Mouse (Mus musculus) midbrain, embryonic 11.5 days (tissue): Measurements from ENCODE around the gene E130114P18Rik. TPM values are rescaled to one million over a fixed set of nuclear protein-coding genes. Genes with fewer than 3 reads are reported as not detected.

Experiments
- ATAC-seq: fragments of 200-750 bp; cut with Nextera tagmentation; 2 replicates; pipeline ENCODE4 v1.8.0; 2017; ENCODE audit warnings: moderate TSS enrichment, moderate library complexity; ENCODE audit not compliant: low FRiP score
- DNase-seq: peaks from one replicate; pipeline ENCODE4 v3.0.0; 2015; ENCODE audit warnings: low spot score; ENCODE audit errors: missing footprints
- H3K27ac ChIP-seq: fragments of 300-500 bp; sonication (generic); 2 replicates; pipeline ENCODE4 v1.5.1; 2014; ENCODE audit warnings: low read depth, low read length
- H3K27me3 ChIP-seq: fragments of 300-500 bp; sonication (generic); 2 replicates; pipeline ENCODE4 v1.6.1; 2014; ENCODE audit warnings: mild to moderate bottlenecking, low read length, moderate library complexity, mixed read lengths; ENCODE audit not compliant: control insufficient read depth, insufficient read depth
- H3K36me3 ChIP-seq: fragments of 300-500 bp; sonication (generic); 2 replicates; pipeline ENCODE4 v1.6.1; 2014; ENCODE audit warnings: mild to moderate bottlenecking, low read length, moderate library complexity, mixed read lengths; ENCODE audit not compliant: control insufficient read depth, insufficient read depth
- H3K4me1 ChIP-seq: fragments of 300-500 bp; sonication (generic); 2 replicates; pipeline ENCODE4 v1.6.1; 2014; ENCODE audit warnings: low read length; ENCODE audit not compliant: control insufficient read depth, insufficient read depth
- H3K4me2 ChIP-seq: fragments of 300-500 bp; sonication (generic); 2 replicates; pipeline ENCODE4 v1.6.1; 2014; ENCODE audit warnings: mild to moderate bottlenecking, moderate library complexity
- H3K4me3 ChIP-seq: fragments of 300-500 bp; sonication (generic); 2 replicates; pipeline ENCODE4 v1.5.1; 2014; ENCODE audit warnings: low read depth, low read length
- H3K9ac ChIP-seq: fragments of 300-500 bp; sonication (generic); 2 replicates; pipeline ENCODE4 v1.6.1; 2014; ENCODE audit warnings: low read length
- H3K9me3 ChIP-seq: fragments of 300-500 bp; sonication (generic); 2 replicates; pipeline ENCODE4 v1.6.1; 2016; ENCODE audit warnings: low read length; ENCODE audit not compliant: control insufficient read depth
- WGBS: fragments of 180-500 bp; shearing (Covaris S2); extraction: QIAGEN DNeasy Blood & Tissue Kit; methylation state at CpG from one replicate; pipeline ENCODE4 v1.1.7; 2014; 5-methylcytosine and 5-hydroxymethylcytosine counted together
- polyA plus RNA-seq: library from polyadenylated mRNA; unstranded; fragments of >200 nt; fragmentation: Nextera tagmentation; extraction: Ambion mirVana; gene quantifications from 2 replicates; pipeline ENCODE4 v1.2.1, GENCODE M21; 2014

The E130114P18Rik gene
- polyA plus RNA-seq, 1 experiment from 2014 or later = 7.7 TPM

DNA sequence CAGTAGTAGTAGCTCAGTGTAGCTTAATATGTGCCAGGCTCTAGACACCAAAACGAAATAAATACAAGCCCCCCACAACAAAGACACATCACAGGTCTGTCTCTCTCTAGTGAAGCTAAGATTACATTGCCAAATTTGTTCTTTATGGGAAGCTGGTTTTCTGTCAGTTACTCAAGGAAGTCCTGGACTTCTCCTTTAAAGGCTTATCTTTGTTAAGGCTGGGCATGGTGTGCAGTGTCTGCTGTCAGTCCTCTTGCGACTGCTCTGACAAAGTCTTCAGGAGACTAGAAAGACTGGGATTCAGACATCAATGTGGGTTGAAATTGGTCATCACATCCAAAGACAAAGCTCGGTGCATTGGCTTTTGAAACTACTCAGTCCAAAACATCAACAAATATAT is 31.0 kb upstream of the E130114P18Rik start:
- H3K27ac ChIP-seq = no peak overlapping the region
- ATAC-seq (no peak), DNase-seq (no peak)
- H3K9ac ChIP-seq = no peak overlapping the region
- no peaks in the 10 kb centered on the region for H3K27me3 ChIP-seq
- no peaks in the 10 kb centered on the region for H3K4me1 ChIP-seq
- no peaks in the 10 kb centered on the region for H3K9me3 ChIP-seq
- H3K36me3 ChIP-seq = no peaks in the 10 kb centered on the region
- WGBS = 90% methylated on average over 3 of the region's 3 CpGs
- H3K4me3 ChIP-seq = no peak overlapping the region
- no peak overlapping the region for H3K4me2 ChIP-seq

DNA sequence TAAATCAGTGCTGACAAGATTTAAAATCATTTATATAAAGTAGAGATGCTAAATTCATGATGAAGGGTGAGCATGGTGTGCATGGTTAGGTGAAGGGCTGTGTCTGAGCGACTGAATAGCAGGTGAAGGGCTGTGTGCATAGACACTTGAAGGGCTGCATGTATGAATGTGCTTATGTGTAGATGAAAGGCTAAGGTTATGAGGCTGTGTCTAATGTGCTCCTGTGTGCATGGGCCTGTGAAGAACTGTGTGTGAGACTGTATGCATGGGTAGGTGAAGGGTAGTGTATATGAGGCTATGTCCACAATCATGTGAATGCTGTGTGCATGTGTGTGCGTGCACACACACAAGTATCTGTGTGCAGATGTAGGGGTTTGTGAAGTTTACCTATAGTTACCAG is 29.0 kb upstream of the E130114P18Rik start:
- H3K9ac ChIP-seq = no peak overlapping the region
- no peak overlapping the region for H3K27ac ChIP-seq
- H3K9me3 ChIP-seq = no peaks in the 10 kb centered on the region
- H3K36me3 ChIP-seq = no peaks in the 10 kb centered on the region
- 87% methylated on average over 2 of the region's 2 CpGs for WGBS
- peak; percentile 54 for DNase-seq
- H3K4me3 ChIP-seq = no peak overlapping the region
- H3K4me1 ChIP-seq = no peaks in the 10 kb centered on the region
- no peak overlapping the region for H3K4me2 ChIP-seq
- ATAC-seq = peak; percentile 67; the same call in 1 of the 2 replicates
- no peaks in the 10 kb centered on the region for H3K27me3 ChIP-seq

DNA sequence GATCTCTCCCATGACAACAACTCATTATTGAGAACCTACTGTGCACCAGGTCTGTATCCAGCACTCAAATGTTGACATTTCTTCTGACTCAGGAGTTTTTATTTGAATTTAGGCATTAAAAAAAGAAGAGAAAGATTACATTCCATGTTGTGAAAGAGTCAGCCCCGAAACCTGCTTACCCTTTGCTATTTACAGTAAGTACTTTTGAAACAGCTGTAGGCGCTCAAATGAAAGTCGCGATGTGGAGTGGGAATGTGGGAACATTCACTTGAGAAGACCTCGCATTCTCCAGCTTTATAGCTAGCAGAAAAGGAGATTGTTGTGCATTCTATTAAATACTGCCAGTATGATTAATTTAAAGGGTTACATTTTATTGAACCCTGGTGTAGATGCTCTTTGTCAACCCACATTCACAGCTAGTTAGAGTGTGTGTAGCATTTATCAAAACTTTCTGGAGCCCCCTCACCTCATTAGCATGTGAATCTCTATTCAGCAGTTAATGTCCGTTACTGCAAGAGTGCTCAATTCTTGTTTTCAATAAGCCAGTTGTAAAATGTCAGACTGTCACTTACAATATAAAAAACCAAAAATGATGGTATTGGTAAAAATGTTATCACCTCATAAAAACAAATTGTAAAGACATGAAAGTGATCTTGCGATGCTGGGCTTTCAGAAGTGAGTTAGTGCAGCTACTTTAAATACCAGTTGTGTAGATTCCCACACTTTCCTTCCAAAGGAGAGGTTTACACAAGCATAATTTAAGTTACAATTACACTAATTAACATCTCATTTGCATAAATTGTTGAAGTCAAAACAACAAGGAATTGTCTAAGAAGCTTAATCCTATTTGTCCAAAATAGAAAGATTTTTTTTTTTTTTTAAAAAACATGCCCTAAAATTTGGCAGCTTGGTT is 28.3 kb upstream of the E130114P18Rik start:
- Histone ChIP-seq H3K27me3 (no peaks in the 10 kb centered on the region), H3K9ac (no peak overlapping the region), H3K36me3 (no peaks in the 10 kb centered on the region), H3K4me2 (no peak overlapping the region), H3K4me3 (no peak overlapping the region), H3K4me1 (no peaks in the 10 kb centered on the region), H3K9me3 (no peaks in the 10 kb centered on the region), H3K27ac (no peak overlapping the region)
- ATAC-seq (peak; percentile 58; the same call in 1 of the 2 replicates), DNase-seq (no peak)
- WGBS = 67% methylated on average over 7 of the region's 7 CpGs

DNA sequence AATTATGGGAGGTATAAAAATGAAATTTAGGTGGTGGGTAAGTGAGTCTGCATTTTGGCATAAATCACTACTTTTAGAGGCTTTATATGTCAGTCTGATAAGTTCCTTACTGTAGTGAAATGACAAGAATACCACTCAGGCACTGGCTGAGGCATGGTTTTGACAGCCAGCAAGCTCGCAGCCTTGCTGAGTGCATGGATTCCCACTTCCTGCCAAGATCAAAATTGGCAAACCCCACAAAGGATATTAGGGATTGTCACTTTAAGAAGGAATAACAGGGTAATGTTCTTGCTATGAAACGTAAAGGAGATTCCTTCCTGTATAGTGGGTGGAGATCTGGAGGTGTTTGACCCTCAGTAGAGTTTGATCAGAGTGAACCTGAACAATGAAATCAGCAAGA is 27.4 kb upstream of the E130114P18Rik start:
- no peak overlapping the region for H3K4me3 ChIP-seq
- H3K27ac ChIP-seq = no peak overlapping the region
- DNase-seq (no peak), ATAC-seq (no peak)
- H3K4me1 ChIP-seq = no peaks in the 10 kb centered on the region
- WGBS = 69% methylated on average over 2 of the region's 2 CpGs
- H3K4me2 ChIP-seq = no peak overlapping the region
- H3K9ac ChIP-seq = no peak overlapping the region
- H3K27me3 ChIP-seq = no peaks in the 10 kb centered on the region
- no peaks in the 10 kb centered on the region for H3K9me3 ChIP-seq
- H3K36me3 ChIP-seq = no peaks in the 10 kb centered on the region

DNA sequence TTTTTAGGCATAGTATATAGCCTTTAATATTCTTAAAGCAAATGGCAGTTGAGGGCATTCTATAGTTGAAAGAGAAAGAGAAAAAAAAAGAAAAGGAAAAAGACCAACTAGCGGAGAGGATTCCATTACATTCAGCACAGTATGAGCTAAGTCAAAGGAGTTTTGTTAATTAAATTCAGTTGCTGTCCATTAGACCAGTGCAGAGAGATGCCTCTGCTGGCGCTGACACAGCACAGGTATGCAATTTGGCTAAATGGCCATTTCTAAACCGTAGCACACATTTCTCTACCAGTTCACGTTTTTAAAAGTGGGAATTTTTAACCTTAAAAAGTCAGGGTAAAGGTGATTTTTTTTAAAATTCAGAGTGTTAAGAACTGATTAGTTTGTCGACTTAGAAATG is 26.8 kb upstream of the E130114P18Rik start:
- no peaks in the 10 kb centered on the region for H3K9me3 ChIP-seq
- no peaks in the 10 kb centered on the region for H3K4me1 ChIP-seq
- H3K4me3 ChIP-seq = no peak overlapping the region
- H3K9ac ChIP-seq = no peak overlapping the region
- no peaks in the 10 kb centered on the region for H3K36me3 ChIP-seq
- no peaks in the 10 kb centered on the region for H3K27me3 ChIP-seq
- peak; percentile 81 for DNase-seq
- no peak for ATAC-seq
- 78% methylated on average over 5 of the region's 5 CpGs for WGBS
- H3K4me2 ChIP-seq = no peak overlapping the region
- H3K27ac ChIP-seq = no peak overlapping the region

DNA sequence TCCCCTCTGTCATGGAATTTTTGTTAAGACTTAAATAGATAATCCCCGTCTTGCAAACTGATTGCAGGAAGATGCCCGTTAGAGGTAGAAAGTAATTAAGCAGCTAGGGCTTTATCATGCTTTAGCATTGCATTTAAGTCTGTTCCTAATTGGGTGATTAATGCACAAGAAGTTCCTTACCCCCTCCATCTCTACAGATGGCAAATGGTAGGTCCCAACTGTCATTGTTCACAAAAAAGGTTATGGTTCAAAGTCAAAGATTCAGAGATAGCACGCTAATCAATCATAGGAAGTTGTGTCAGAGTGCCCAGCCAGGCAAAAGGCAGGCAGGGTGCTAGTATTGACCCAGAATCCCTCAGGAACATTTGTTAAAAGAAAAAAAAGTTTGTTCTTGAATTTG is 25.9 kb upstream of the E130114P18Rik start:
- DNase-seq = no peak
- Histone ChIP-seq H3K4me3 (no peak overlapping the region), H3K4me1 (no peaks in the 10 kb centered on the region), H3K27ac (no peak overlapping the region), H3K9ac (no peak overlapping the region), H3K36me3 (no peaks in the 10 kb centered on the region), H3K4me2 (no peak overlapping the region), H3K9me3 (no peaks in the 10 kb centered on the region), H3K27me3 (no peaks in the 10 kb centered on the region)
- WGBS = 83% methylated on average over 3 of the region's 3 CpGs
- ATAC-seq = no peak

DNA sequence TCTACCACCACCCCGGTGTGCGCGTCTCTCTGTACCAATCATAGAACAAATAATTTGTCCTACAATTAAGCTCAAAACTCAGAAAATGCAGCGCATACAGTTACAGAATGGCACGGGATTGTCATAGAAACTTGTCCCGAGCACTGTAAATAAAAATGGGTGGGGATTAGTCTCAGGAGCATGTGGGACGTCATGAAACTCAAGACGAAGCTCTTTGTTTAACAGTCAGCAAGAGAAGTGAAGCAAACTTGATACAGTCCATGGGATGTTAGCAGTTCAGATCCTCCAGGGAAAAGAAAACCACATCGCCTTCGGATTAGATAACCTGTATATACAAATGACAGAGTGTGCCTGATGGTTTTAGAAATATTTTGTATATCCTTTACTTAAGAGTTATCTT is 18.6 kb upstream of the E130114P18Rik start:
- Histone ChIP-seq H3K27me3 (no peaks in the 10 kb centered on the region), H3K4me1 (no peaks in the 10 kb centered on the region), H3K9ac (no peak overlapping the region), H3K27ac (no peak overlapping the region), H3K36me3 (no peaks in the 10 kb centered on the region), H3K4me3 (no peak overlapping the region), H3K9me3 (no peaks in the 10 kb centered on the region), H3K4me2 (no peak overlapping the region)
- 86% methylated on average over 10 of the region's 10 CpGs for whole genome bisulfite sequencing
- DNase-seq = peak; percentile 26
- no peak for ATAC-seq

DNA sequence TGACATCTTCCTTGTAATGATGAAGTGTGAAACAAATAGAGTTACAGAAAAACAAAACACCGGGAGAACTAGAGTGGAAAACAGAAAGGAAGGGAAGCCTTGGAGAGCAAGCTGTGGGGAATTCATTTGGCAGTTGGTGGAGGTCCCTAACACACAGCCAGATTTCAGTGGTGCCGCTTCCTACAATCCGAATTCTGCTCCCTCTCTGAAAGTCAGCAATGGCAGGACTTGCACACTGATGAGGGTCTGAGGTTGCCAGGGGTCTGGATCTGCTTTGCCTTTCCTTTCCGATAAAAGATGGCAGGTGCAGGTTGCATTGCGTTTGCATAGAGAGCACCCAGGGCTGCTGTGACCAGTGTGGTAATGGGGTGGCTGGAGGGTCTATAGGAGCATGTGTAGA is 18.1 kb upstream of the E130114P18Rik start:
- no peaks in the 10 kb centered on the region for H3K9me3 ChIP-seq
- ATAC-seq = no peak
- H3K4me2 ChIP-seq = no peak overlapping the region
- H3K4me1 ChIP-seq = no peaks in the 10 kb centered on the region
- H3K27ac ChIP-seq = no peak overlapping the region
- no peak overlapping the region for H3K4me3 ChIP-seq
- no peak overlapping the region for H3K9ac ChIP-seq
- 84% methylated on average over 5 of the region's 5 CpGs for WGBS
- H3K36me3 ChIP-seq = no peaks in the 10 kb centered on the region
- no peak for DNase-seq
- H3K27me3 ChIP-seq = no peaks in the 10 kb centered on the region

- 88% methylated on average over 4 of the region's 4 CpGs for WGBS
Observed at GRCm38 (mm10) chr4:97794865-97795264, 17.0 kb upstream of the E130114P18Rik start.

More at GRCm38 (mm10) chr4:97794865-97795264, 17.0 kb upstream of the E130114P18Rik start:
- H3K27ac ChIP-seq = no peak overlapping the region
- H3K27me3 ChIP-seq = peaks cover 5% of the 10 kb centered on the region
- ATAC-seq (no peak), DNase-seq (peak; percentile 54)
- no peak overlapping the region for H3K9ac ChIP-seq
- no peak overlapping the region for H3K4me3 ChIP-seq
- no peaks in the 10 kb centered on the region for H3K9me3 ChIP-seq
- H3K4me2 ChIP-seq = no peak overlapping the region
- H3K4me1 ChIP-seq = no peaks in the 10 kb centered on the region
- no peaks in the 10 kb centered on the region for H3K36me3 ChIP-seq
